Mouse (Mus musculus) lung, adult 2 months (tissue): ENCODE data around the gene Abcg5.

Experiments used
- CTCF ChIP-seq: fragments of 200-500 bp; IDR thresholded peaks from 2 replicates; pipeline ENCODE4 v1.5.1; 2011; ENCODE audit warnings: mild to moderate bottlenecking, low read length, control low read depth; ENCODE audit not compliant: insufficient read depth
- POLR2A ChIP-seq: fragments of 200-500 bp; IDR thresholded peaks from 2 replicates; pipeline ENCODE4 v1.6.1; 2011; ENCODE audit warnings: low read depth, mild to moderate bottlenecking, control low read depth, low read length, borderline replicate concordance; ENCODE audit errors: extremely low read depth

GRCm38 (mm10) chr17:84681670-84682069, 1.1 kb downstream of the Abcg5 start:
- TF ChIP-seq CTCF, result no peak
- TF ChIP-seq POLR2A, result no peak
